Mouse (Mus musculus) CD4-positive, CD25-positive, alpha-beta regulatory T cell, adult 9 weeks (primary cell): ENCODE data around the gene Zfp143. TPM values are rescaled to one million over a fixed set of nuclear protein-coding genes. Genes with fewer than 3 reads are reported as not detected.

Experiments
- polyA plus RNA-seq: library from polyadenylated mRNA; unstranded; fragments of 100-300 nt; shearing (Covaris generic); gene quantifications from one replicate; pipeline ENCODE4 v1.2.1, GENCODE M21; 2017

Zfp143 gene
- polyA plus RNA-seq, result 51.1 TPM

GRCm38 (mm10) chr7:110061199-110061751 is at the start of gene Zfp143:
Gene Zfp143 (plus strand): TSS chr7:110061217.

DNA sequence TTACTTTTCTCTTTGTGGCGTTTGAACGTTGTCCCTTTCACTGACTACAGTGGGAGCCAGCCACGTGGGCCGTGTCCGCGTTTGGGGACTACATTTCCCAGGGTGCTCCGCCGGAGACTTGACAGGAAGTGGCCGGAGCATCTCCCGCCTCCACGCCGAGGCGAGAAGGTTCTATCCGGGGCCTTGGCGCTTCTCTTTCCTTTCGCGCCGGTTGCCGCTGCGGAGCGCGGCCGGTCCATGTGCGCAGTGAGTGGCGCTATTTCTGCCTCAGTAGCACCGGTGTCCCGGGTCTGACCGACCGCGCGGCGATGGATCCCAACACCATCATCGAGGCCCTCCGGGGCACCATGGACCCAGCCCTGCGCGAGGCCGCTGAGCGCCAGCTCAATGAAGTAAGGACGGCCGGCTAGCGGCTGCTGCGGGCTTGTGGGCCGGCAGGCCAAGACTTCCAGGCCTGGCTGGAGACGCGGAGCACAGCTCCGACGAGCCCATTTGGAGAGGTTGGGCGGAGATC is 42.8 kb upstream of the Zfp143 start, which contains the start of gene Ipo7:
Gene Ipo7 (plus strand): TSS at position 158 of the 514 bp plus-strand sequence.

DNA sequence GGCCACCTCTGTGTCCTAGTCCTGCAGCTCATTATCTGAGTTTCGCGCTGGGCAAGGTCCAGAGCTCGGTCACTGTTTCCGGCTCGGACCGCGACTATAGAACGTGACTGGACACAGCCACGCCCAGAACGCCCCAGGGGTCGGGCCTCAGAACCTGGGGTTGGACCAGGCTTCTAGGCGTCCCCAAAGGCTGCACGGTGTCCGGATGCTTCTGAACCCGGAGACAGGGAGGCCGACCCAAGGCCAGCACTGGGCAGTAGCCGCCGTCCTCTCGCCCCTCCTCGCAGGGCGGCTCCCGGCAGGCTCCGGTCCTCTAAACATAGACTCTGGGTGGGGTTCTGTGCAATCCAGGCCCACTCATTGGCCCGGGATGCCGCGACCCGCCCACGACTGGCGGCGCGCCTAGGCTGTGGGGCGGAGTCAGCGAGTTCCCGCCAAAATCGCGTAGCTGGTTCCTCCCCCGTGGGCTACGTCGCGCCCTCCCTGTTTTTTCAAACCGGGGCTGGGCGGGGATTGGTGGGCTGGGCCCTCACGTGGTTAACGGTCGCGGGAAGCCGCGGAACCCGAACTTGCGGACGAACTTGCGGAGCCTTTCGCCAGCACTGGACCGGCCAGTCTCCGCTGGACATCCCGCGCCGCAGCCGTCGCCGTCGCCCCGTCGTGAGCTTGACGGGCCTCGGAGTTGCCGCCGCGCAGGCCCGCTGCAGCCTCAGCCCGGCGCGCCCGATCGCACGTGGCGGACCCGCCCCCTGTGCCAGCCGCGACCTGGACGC is 60.7 kb downstream of the Zfp143 start, which contains the start of gene Wee1:
Gene Wee1 (plus strand): TSS at position 531 of the 773 bp plus-strand sequence.

Other genes with a start within 250 kb of the Zfp143 start
- gene Scube2, start 195.5 kb upstream of the Zfp143 start, polyA plus RNA-seq, result not detected
- 13.9 TPM for gene Dennd5a, start 100.7 kb upstream of the Zfp143 start, polyA plus RNA-seq
- 66.7 TPM for gene Tmem41b, start 74.3 kb upstream of the Zfp143 start, polyA plus RNA-seq
- 27.5 TPM for gene Ipo7, start 42.9 kb upstream of the Zfp143 start, polyA plus RNA-seq
- 1.9 TPM for gene Wee1, start 60.8 kb downstream of the Zfp143 start, polyA plus RNA-seq
- 78.9 TPM for gene Swap70, start 160.5 kb downstream of the Zfp143 start, polyA plus RNA-seq